Mouse (Mus musculus) neural tube, embryonic 14.5 days (tissue): ENCODE measurements around the gene Ccdc50. TPM values are rescaled to one million over a fixed set of nuclear protein-coding genes. Genes with fewer than 3 reads are reported as not detected.

Experiments
- ATAC-seq: fragments of 200-750 bp; cut with Nextera tagmentation; 2 replicates; pipeline ENCODE4 v1.8.0; 2017; ENCODE audit warnings: low read depth, mild to moderate bottlenecking, moderate TSS enrichment, moderate library complexity
- H3K27ac ChIP-seq: fragments of 300-500 bp; sonication (generic); 2 replicates; pipeline ENCODE4 v1.5.1; 2014; ENCODE audit warnings: low read depth, mild to moderate bottlenecking, control low read depth, low read length, moderate library complexity, mixed read lengths
- H3K27me3 ChIP-seq: fragments of 300-500 bp; sonication (generic); 2 replicates; pipeline ENCODE4 v1.6.1; 2014; ENCODE audit warnings: low read length; ENCODE audit not compliant: control insufficient read depth, insufficient read depth
- H3K36me3 ChIP-seq: fragments of 300-500 bp; sonication (generic); 2 replicates; pipeline ENCODE4 v1.6.1; 2014; ENCODE audit warnings: low read length, mixed read lengths; ENCODE audit not compliant: control insufficient read depth, insufficient read depth
- H3K4me1 ChIP-seq: fragments of 300-500 bp; sonication (generic); 2 replicates; pipeline ENCODE4 v1.6.1; 2014; ENCODE audit warnings: low read length; ENCODE audit not compliant: control insufficient read depth, insufficient read depth
- H3K4me2 ChIP-seq: fragments of 300-500 bp; sonication (generic); 2 replicates; pipeline ENCODE4 v1.6.1; 2014; ENCODE audit warnings: mild to moderate bottlenecking, low read depth, low read length, control low read depth
- H3K4me3 ChIP-seq: fragments of 300-500 bp; sonication (generic); 2 replicates; pipeline ENCODE4 v1.5.1; 2014; ENCODE audit warnings: low read depth, low read length, control low read depth, mixed read lengths
- H3K9ac ChIP-seq: fragments of 300-500 bp; sonication (generic); replicated peaks from 2 replicates; pipeline ENCODE4 v1.6.1; 2014; ENCODE audit warnings: low read depth, mild to moderate bottlenecking, control low read depth, low read length, mixed read lengths
- H3K9me3 ChIP-seq: fragments of 300-500 bp; sonication (generic); 2 replicates; pipeline ENCODE4 v1.6.1; 2016; ENCODE audit warnings: low read length; ENCODE audit not compliant: control insufficient read depth
- WGBS: fragments of 180-500 bp; shearing (Covaris S2); extraction: QIAGEN DNeasy Blood & Tissue Kit; methylation state at CpG from one replicate; pipeline ENCODE4 v1.1.7; 2014; 5-methylcytosine and 5-hydroxymethylcytosine counted together
- polyA plus RNA-seq: library from polyadenylated mRNA; unstranded; fragments of >200 nt; fragmentation: Nextera tagmentation; extraction: Ambion mirVana; gene quantifications from 2 replicates; pipeline ENCODE4 v1.2.1, GENCODE M21; 2014

Ccdc50 gene
- polyA plus RNA-seq, 1 experiment from 2014 or later: 79.6 TPM

DNA sequence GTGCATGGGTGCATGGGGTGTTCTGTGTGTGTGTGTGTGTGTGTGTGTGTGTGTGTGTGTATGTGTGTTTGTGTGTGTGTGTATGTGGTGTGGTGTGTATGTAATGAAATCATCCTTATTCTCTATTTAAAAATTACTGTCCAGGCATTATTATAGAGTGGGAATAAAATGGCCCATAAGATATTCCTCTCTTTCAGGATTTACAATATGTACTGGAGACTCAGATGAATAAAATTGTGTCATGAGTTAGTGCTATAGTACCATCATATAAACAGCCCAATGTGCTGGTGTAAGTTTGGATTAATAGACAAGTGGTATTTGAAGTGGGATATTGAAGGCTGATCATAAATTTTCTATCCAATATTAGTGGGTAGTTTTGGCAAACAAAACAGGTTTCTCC, 15.4 kb downstream of the Ccdc50 start:
- no peak for ATAC-seq
- no peaks in the 10 kb centered on the region for H3K27me3 ChIP-seq

DNA sequence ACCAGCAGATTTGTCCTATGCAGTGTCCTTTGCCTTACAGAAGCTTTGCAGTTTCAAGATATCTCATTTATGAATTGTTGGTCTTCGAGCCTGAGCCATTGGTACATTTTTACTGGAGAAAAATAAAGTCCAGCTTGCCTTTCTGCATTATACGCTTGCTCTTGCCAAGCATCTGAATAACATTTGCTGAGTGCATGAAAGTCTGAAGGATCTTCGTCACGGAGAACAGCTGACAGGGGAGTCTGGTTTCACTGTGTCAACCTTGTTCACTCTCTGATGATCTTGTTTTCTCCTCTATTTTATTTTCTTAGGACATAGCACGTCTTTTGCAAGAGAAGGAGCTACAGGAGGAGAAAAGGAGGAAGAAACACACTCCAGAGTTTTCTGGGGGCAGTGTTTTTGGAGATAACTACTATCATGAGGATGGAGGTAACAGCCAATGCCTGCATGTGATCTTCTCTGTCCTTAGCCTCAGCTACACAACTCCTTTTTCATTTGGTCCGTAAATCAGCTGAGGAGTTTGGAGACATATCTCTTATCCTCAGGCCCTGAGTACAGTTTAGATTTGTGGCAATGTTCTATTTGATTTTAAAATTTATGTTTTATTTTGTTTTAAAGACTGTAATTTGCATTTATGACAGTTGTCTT, 28.4 kb downstream of the Ccdc50 start:
- Histone ChIP-seq H3K4me1 (no peaks in the 10 kb centered on the region), H3K4me3 (no peak overlapping the region), H3K36me3 (peaks cover 36% of the 10 kb centered on the region), H3K9me3 (no peaks in the 10 kb centered on the region), H3K27ac (no peak overlapping the region), H3K4me2 (no peak overlapping the region), H3K9ac (no peak overlapping the region), H3K27me3 (no peaks in the 10 kb centered on the region)
- 98% methylated on average over 6 of the region's 6 CpGs for WGBS
- ATAC-seq: no peak

More for the DNA sequence above, 15.4 kb downstream of the Ccdc50 start:
- no peak overlapping the region for H3K9ac ChIP-seq
- no peaks in the 10 kb centered on the region for H3K9me3 ChIP-seq
- H3K27ac ChIP-seq: no peak overlapping the region
- H3K36me3 ChIP-seq: peaks cover 12% of the 10 kb centered on the region; the same call in 1 of the 2 replicates
- H3K4me2 ChIP-seq: no peak overlapping the region
- H3K4me3 ChIP-seq: no peak overlapping the region
- no peaks in the 10 kb centered on the region for H3K4me1 ChIP-seq

DNA sequence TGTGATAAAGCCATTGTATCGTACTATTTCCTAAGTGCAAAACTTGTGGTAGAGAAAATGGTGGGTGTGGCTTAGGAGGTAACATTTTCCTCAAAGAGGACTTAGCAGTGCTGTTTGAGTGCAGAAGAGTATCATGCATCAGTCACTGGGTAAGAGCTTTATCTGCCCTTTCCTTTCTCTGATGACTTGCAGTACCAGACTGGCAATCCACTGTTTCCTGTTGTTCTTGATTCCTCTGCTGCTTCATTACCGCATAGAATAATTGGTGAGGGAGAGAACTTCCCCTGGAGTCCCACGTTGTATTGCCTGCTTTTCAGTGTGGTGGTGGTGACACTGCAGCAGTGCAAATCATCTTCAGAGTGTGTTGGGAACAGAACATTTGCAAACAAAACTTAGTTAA, 29.0 kb downstream of the Ccdc50 start:
- no peaks in the 10 kb centered on the region for H3K27me3 ChIP-seq
- no peak overlapping the region for H3K9ac ChIP-seq
- H3K27ac ChIP-seq: no peak overlapping the region
- H3K36me3 ChIP-seq: peaks cover 42% of the 10 kb centered on the region
- 94% methylated on average over 3 of the region's 3 CpGs for WGBS
- no peak overlapping the region for H3K4me3 ChIP-seq
- no peaks in the 10 kb centered on the region for H3K9me3 ChIP-seq
- no peak overlapping the region for H3K4me2 ChIP-seq
- no peaks in the 10 kb centered on the region for H3K4me1 ChIP-seq
- ATAC-seq: no peak

DNA sequence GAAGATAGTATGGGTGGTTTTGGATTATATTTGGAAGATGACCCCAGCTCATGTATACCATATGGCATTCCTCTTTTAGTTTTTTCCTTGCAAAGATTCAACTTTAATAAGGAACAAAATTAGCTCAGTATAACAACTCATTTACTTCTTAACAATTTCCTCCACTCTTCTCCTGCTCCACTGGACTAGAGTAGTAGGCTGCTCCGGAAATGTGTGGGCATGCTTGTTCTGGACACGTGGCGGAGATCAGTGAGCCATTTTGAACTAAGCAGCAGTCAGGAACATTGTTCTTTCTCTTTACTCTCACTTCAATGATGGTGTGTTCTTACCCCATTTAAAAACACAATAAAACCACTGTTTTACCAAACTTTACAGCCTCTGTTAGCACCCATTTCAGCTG, 32.3 kb downstream of the Ccdc50 start:
- Histone ChIP-seq H3K4me2 (no peak overlapping the region), H3K27ac (no peak overlapping the region)
- WGBS: 95% methylated on average over 3 of the region's 3 CpGs

DNA sequence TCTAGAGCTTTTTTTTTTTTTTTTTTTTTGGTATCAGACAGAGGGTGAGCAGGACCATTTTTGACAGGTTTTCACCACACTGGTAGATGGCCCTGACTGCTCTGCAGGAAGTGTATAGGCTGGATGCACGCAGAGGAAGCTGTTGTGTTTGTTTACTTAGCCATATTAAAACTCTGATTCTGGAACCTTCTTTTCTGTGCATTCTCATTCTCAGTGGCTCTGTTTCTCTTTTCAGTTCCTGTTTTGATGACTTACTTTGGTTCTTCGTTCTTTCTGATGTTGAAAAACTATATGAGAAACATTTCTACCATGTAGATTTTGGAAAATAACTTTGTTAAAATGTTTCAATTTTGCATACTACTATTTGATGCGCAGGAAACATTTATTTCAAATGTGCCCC, 46.4 kb downstream of the Ccdc50 start:
- H3K27me3 ChIP-seq: no peaks in the 10 kb centered on the region
- no peak overlapping the region for H3K4me3 ChIP-seq
- H3K9ac ChIP-seq: no peak overlapping the region
- H3K27ac ChIP-seq: no peak overlapping the region
- H3K9me3 ChIP-seq: no peaks in the 10 kb centered on the region
- no peak for ATAC-seq
- H3K4me2 ChIP-seq: no peak overlapping the region
- peaks cover 13% of the 10 kb centered on the region; the same call in 1 of the 2 replicates for H3K36me3 ChIP-seq
- 89% methylated on average over 3 of the region's 3 CpGs for WGBS
- H3K4me1 ChIP-seq: no peaks in the 10 kb centered on the region

More for the DNA sequence above, 32.3 kb downstream of the Ccdc50 start:
- no peak for ATAC-seq
- no peak overlapping the region for H3K9ac ChIP-seq
- H3K4me3 ChIP-seq: no peak overlapping the region
- H3K9me3 ChIP-seq: no peaks in the 10 kb centered on the region
- peaks cover 32% of the 10 kb centered on the region for H3K36me3 ChIP-seq
- no peaks in the 10 kb centered on the region for H3K4me1 ChIP-seq
- H3K27me3 ChIP-seq: no peaks in the 10 kb centered on the region

DNA sequence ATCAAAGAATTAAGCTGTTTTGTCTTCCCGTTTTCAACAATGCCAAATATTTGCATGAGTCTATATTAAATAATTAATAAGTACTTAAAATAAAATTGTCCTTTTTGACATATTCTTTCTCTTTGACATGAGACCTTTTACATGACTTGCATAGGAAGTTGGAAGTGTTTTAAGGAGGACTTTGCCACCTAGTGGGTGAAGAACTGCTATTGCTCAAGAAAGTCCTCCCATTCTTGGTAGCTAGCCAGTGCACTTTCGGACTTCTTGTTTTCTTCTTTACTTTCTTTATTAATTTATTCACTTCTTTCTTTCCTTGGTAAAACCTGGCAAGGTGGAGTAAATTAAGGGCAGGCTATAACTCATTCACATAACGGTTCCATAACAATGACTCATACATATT, 55.3 kb downstream of the Ccdc50 start:
- Histone ChIP-seq H3K27me3 (no peaks in the 10 kb centered on the region), H3K4me2 (no peak overlapping the region), H3K36me3 (peaks cover 19% of the 10 kb centered on the region; the same call in 1 of the 2 replicates), H3K9ac (no peak overlapping the region), H3K4me1 (no peaks in the 10 kb centered on the region), H3K9me3 (no peaks in the 10 kb centered on the region), H3K27ac (no peak overlapping the region), H3K4me3 (no peak overlapping the region)
- ATAC-seq: no peak
- WGBS: 89% methylated on average over 3 of the region's 3 CpGs

DNA sequence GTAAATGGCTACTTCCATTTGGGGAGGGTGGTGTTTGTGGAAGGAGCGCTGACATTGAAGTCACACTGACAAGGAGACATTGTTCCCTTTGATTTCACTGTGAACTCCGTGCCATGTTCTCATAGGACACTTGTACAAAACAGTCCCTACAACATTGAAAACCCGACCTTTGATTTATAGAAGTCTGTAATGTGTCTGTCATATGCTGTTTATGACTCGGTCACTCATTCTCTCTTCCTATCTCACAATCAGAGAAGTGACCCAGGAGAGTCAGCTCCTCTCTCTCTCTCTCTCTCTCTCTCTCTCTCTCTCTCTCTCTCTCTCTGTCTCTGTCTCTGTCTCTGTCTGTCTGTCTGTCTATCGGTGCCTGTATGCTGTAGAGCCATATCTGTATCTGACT, 60.7 kb downstream of the Ccdc50 start:
- Histone ChIP-seq H3K27ac (no peak overlapping the region), H3K27me3 (no peaks in the 10 kb centered on the region), H3K36me3 (peaks cover 13% of the 10 kb centered on the region; the same call in 1 of the 2 replicates), H3K4me3 (no peak overlapping the region), H3K9me3 (no peaks in the 10 kb centered on the region), H3K4me1 (no peaks in the 10 kb centered on the region), H3K4me2 (no peak overlapping the region), H3K9ac (no peak overlapping the region)
- 94% methylated on average over 5 of the region's 5 CpGs for WGBS
- ATAC-seq: no peak

DNA sequence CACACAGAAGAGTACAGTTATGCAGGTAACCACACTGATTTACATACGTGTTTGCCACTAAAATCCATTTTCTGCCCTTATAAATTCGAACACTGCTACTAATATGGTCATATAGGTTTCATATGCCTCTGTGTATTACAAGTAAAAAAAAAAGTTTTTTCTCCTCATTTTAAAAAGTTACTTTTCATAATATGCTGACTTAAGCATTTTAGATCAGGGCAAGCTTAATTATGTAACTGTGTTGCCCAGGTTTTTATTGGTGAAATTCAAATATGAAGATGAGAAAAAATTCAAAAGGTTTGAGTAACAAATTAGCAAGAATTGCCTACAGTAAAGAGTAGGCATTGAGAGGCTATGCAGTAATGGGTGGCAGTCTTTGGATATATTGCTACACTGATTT, 62.0 kb downstream of the Ccdc50 start:
- Histone ChIP-seq H3K27me3 (no peaks in the 10 kb centered on the region), H3K9me3 (no peaks in the 10 kb centered on the region), H3K27ac (no peak overlapping the region), H3K4me1 (no peaks in the 10 kb centered on the region), H3K4me3 (no peak overlapping the region), H3K9ac (no peak overlapping the region), H3K4me2 (no peak overlapping the region), H3K36me3 (0 out of 2 replicates have a peak, but pooled peaks cover 3% of the 10 kb centered on the region)
- WGBS: 98% methylated on average over 2 of the region's 2 CpGs
- ATAC-seq: no peak

DNA sequence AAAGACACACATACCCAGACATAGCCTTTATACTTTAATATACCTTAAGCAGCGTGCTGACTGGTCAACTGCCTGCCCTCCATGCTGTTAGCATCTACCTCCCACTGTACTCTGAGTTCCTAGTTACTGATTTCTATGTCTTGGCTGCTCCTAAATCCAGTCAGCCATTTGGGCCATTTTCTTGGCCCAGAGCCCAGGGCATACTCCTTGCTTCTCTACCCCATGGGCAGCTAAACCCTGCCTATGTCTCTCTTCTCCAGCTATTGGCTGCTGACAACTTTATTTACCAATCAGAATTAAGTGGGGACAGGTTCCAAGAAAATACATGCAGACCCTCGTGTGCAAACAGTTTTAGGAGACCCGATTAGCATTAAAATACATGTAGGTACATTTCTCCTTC, 64.7 kb downstream of the Ccdc50 start:
- Histone ChIP-seq H3K36me3 (0 out of 2 replicates have a peak, but pooled peaks cover 3% of the 10 kb centered on the region), H3K4me3 (no peak overlapping the region), H3K9me3 (no peaks in the 10 kb centered on the region), H3K4me2 (no peak overlapping the region), H3K27ac (no peak overlapping the region), H3K9ac (no peak overlapping the region), H3K27me3 (no peaks in the 10 kb centered on the region), H3K4me1 (no peaks in the 10 kb centered on the region)
- ATAC-seq: peak; percentile 32; the same call in 1 of the 2 replicates
- WGBS: 60% methylated on average over 3 of the region's 3 CpGs
